Mouse (Mus musculus): ENCODE measurements around the gene Ramp3. TPM values are rescaled to one million over a fixed set of nuclear protein-coding genes. Genes with fewer than 3 reads are reported as not detected.

The Ramp3 gene
- polyA plus RNA-seq, 1 experiment from 2014 or later: 2.2 TPM

DNA sequence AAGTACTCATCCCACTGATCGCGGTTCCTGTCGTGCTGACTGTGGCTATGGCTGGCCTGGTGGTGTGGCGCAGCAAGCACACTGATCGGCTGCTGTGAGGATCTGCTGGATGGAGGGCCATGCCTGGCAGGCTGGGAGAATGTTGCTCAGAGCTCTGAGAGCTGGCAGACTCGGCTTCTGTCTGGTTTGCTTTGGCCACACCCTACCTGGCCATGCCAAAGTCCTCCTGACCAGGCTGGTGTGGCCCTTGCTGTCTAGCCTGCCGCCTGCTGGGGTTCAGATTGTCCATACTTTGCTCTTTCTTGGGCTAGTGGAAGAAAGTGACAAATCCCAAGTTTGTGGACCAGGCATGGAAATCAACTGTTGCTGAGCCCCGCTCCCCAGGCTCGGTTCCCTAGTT is 18.3 kb downstream of the Ramp3 start:
- Histone ChIP-seq H3K9me3 (replicated peaks) (no peaks in the 10 kb centered on the region), H3K4me2 (no peak overlapping the region), H3K9ac (no peak overlapping the region), H3K4me1 (no peaks in the 10 kb centered on the region), H3K27ac (no peak overlapping the region), H3K36me3 (ENCODE audit: poor library complexity, severe bottlenecking) (no peaks in the 10 kb centered on the region), H3K27me3 (no peaks in the 10 kb centered on the region), H3K4me3 (no peak overlapping the region)
- no peak for ATAC-seq
- 89% methylated on average over 9 of the region's 9 CpGs for WGBS

DNA sequence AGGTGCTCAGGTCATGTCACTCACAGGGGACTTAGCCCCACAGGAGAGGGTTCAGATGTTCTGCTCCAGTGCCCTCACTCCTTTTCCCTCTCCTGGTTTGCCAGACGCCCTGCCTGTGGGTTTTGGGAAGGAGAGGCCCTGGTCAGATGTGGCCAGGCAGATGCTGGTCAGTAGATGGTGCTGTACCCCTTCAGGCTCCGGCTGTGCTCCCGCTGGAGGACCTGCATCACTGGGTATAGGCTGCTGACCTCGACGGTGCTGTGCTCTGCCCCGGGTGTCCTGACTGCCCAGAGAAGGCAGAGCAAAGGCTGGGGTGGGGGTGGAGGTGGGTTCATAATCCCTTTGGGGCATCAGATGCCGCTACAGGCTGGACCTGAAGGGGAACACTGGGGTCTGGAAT is 19.2 kb downstream of the Ramp3 start:
- H3K9me3 ChIP-seq (replicated peaks): 0 out of 2 replicates have a peak, but pooled peaks cover 3% of the 10 kb centered on the region
- no peaks in the 10 kb centered on the region for H3K4me1 ChIP-seq
- no peak overlapping the region for H3K9ac ChIP-seq
- no peaks in the 10 kb centered on the region for H3K27me3 ChIP-seq
- 23% methylated on average over 7 of the region's 7 CpGs for WGBS
- no peaks in the 10 kb centered on the region for H3K36me3 ChIP-seq (ENCODE audit: poor library complexity, severe bottlenecking)
- 0 out of 2 replicates have a peak, but pooled peaks have one; percentile 55 for ATAC-seq
- H3K4me3 ChIP-seq: no peak overlapping the region
- no peak overlapping the region for H3K27ac ChIP-seq
- no peak overlapping the region for H3K4me2 ChIP-seq

- no peaks in the 10 kb centered on the region for H3K36me3 ChIP-seq (ENCODE audit: poor library complexity, severe bottlenecking)
- H3K4me3 ChIP-seq: no peak overlapping the region
- 0 out of 2 replicates have a peak, but pooled peaks cover 3% of the 10 kb centered on the region for H3K9me3 ChIP-seq (replicated peaks)
- ATAC-seq: no peak
- H3K4me2 ChIP-seq: no peak overlapping the region
- H3K9ac ChIP-seq: no peak overlapping the region
- no peaks in the 10 kb centered on the region for H3K4me1 ChIP-seq
- no peak overlapping the region for H3K27ac ChIP-seq
- WGBS: 70% methylated on average over 17 of the region's 17 CpGs
- H3K27me3 ChIP-seq: no peaks in the 10 kb centered on the region
Measured at GRCm38 (mm10) chr11:6679694-6680396, 21.5 kb downstream of the Ramp3 start.

DNA sequence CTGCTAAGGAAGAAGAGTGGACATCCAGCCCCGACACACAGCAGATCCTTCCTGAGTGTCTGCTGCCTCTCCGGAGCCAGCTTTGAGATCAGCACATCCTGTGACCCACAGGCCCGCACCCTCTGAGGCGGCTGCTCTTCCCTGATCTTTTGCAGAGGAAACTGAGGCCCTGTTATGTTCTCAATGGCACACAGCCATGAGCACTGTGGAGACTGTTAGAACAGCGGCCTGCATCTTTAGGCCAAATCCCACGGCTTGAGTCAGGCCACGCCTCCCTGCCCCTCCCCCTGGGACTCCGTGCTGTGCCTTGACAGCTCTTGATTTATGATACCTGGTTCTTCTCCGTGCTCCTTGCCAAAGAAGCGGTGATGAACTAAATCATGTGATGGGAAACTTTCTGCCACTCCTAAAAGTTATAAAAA is 22.1 kb downstream of the Ramp3 start:
- Histone ChIP-seq H3K9ac (no peak overlapping the region), H3K4me2 (no peak overlapping the region), H3K27ac (no peak overlapping the region), H3K4me3 (no peak overlapping the region), H3K9me3 (replicated peaks) (0 out of 2 replicates have a peak, but pooled peaks cover 3% of the 10 kb centered on the region), H3K27me3 (no peaks in the 10 kb centered on the region), H3K4me1 (no peaks in the 10 kb centered on the region), H3K36me3 (ENCODE audit: poor library complexity, severe bottlenecking) (no peaks in the 10 kb centered on the region)
- 40% methylated on average over 10 of the region's 10 CpGs for whole genome bisulfite sequencing
- ATAC-seq: 0 out of 2 replicates have a peak, but pooled peaks have one; percentile 16

DNA sequence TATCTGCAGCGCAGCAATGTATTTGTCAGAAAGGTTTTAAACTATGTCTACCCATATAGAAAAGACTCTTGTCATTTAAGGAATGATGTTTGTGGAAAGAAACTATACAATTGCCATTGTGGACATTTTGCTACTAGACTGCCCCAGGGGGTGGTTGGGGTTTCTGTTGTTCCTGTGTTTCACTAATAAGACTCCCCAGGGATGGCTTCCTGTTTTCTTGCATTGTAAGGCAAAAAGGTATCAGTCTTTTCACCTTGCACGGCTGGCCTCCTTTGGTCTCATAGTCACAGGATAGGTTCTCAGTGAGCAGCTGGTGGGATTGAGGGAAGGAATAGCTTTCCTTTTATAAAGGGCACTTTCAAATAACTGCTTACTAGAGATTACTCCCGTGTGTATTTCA is 26.4 kb downstream of the Ramp3 start:
- Histone ChIP-seq H3K27me3 (no peaks in the 10 kb centered on the region), H3K4me1 (no peaks in the 10 kb centered on the region), H3K9ac (no peak overlapping the region), H3K4me2 (no peak overlapping the region), H3K9me3 (replicated peaks) (0 out of 2 replicates have a peak, but pooled peaks cover 3% of the 10 kb centered on the region), H3K4me3 (no peak overlapping the region), H3K27ac (no peak overlapping the region), H3K36me3 (ENCODE audit: poor library complexity, severe bottlenecking) (no peaks in the 10 kb centered on the region)
- WGBS: 40% methylated on average over 3 of the region's 3 CpGs
- ATAC-seq: no peak

GRCm38 (mm10) chr11:6688888-6689287 is 30.6 kb downstream of the Ramp3 start:
- Histone ChIP-seq H3K27ac (no peak overlapping the region), H3K4me1 (no peaks in the 10 kb centered on the region), H3K4me3 (no peak overlapping the region), H3K9ac (no peak overlapping the region), H3K9me3 (replicated peaks) (no peaks in the 10 kb centered on the region), H3K4me2 (no peak overlapping the region), H3K27me3 (no peaks in the 10 kb centered on the region), H3K36me3 (ENCODE audit: poor library complexity, severe bottlenecking) (no peaks in the 10 kb centered on the region)
- WGBS: 70% methylated on average over 3 of the region's 3 CpGs
- no peak for ATAC-seq

DNA sequence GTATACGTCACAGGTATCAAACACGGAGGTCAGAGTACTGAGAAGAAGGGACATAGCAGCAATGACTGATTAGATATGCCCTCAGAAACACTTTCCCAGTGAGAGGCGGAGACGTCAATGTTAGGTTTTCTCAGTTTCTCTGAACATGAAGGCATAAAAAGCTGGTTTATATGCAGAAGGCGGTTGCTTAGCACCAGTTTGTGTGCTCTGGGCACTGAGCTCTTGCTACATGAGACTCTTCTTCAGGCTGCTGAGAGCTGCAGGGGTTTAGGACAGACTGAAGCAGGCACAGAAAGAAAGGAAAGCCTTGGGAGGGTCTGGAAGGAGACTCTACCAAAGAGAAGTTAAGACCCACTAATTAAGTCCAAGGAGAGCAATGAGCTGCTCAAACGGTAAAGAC is 34.0 kb downstream of the Ramp3 start:
- H3K4me2 ChIP-seq: no peak overlapping the region
- no peaks in the 10 kb centered on the region for H3K4me1 ChIP-seq
- no peaks in the 10 kb centered on the region for H3K27me3 ChIP-seq
- no peak overlapping the region for H3K27ac ChIP-seq
- no peak overlapping the region for H3K4me3 ChIP-seq
- H3K9me3 ChIP-seq (replicated peaks): no peaks in the 10 kb centered on the region
- 70% methylated on average over 6 of the region's 6 CpGs for WGBS
- no peaks in the 10 kb centered on the region for H3K36me3 ChIP-seq (ENCODE audit: poor library complexity, severe bottlenecking)
- ATAC-seq: no peak
- H3K9ac ChIP-seq: no peak overlapping the region

GRCm38 (mm10) chr11:6694114-6694513 is 35.8 kb downstream of the Ramp3 start:
- WGBS: 97% methylated on average over 10 of the region's 10 CpGs
- ATAC-seq: no peak
- Histone ChIP-seq H3K4me1 (no peaks in the 10 kb centered on the region), H3K36me3 (ENCODE audit: poor library complexity, severe bottlenecking) (no peaks in the 10 kb centered on the region), H3K9me3 (replicated peaks) (no peaks in the 10 kb centered on the region), H3K27me3 (no peaks in the 10 kb centered on the region), H3K9ac (no peak overlapping the region), H3K27ac (no peak overlapping the region), H3K4me3 (no peak overlapping the region), H3K4me2 (no peak overlapping the region)

DNA sequence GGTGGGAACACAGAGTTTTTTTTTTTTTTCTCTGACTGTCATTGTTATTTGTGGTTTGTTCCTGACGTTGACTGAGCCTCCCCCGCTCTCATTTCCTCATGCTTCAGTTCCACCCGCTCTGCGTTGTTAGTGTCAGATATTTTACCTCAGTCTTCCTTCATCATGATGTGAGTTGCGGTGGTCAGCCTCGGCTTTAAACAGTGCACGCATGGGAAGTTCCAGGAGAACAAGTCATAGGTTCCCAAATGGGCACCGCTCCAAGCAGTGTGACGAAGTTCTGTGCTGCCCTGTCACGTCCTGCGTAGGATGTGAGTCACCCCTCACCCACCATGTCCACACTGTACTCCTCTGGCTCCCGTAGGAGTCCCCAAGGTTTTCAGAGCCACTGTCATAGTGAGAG is 36.9 kb downstream of the Ramp3 start:
- H3K9me3 ChIP-seq (replicated peaks): no peaks in the 10 kb centered on the region
- WGBS: 82% methylated on average over 12 of the region's 12 CpGs
- 0 out of 2 replicates have a peak, but pooled peaks have one; percentile 45 for ATAC-seq

GRCm38 (mm10) chr11:6696551-6696950 is 38.2 kb downstream of the Ramp3 start:
- 73% methylated on average over 8 of the region's 8 CpGs for WGBS
- H3K36me3 ChIP-seq (ENCODE audit: poor library complexity, severe bottlenecking): no peaks in the 10 kb centered on the region
- no peaks in the 10 kb centered on the region for H3K27me3 ChIP-seq
- peaks cover 6% of the 10 kb centered on the region; the same call in 1 of the 2 replicates for H3K9me3 ChIP-seq (replicated peaks)
- H3K4me2 ChIP-seq: no peak overlapping the region
- no peak overlapping the region for H3K27ac ChIP-seq
- no peak overlapping the region for H3K4me3 ChIP-seq
- H3K4me1 ChIP-seq: no peaks in the 10 kb centered on the region
- ATAC-seq: no peak
- H3K9ac ChIP-seq: no peak overlapping the region

More for the DNA sequence above, 36.9 kb downstream of the Ramp3 start:
- H3K27me3 ChIP-seq: no peaks in the 10 kb centered on the region
- H3K36me3 ChIP-seq (ENCODE audit: poor library complexity, severe bottlenecking): no peaks in the 10 kb centered on the region
- H3K4me2 ChIP-seq: no peak overlapping the region
- no peaks in the 10 kb centered on the region for H3K4me1 ChIP-seq
- H3K4me3 ChIP-seq: no peak overlapping the region
- H3K27ac ChIP-seq: no peak overlapping the region
- no peak overlapping the region for H3K9ac ChIP-seq

DNA sequence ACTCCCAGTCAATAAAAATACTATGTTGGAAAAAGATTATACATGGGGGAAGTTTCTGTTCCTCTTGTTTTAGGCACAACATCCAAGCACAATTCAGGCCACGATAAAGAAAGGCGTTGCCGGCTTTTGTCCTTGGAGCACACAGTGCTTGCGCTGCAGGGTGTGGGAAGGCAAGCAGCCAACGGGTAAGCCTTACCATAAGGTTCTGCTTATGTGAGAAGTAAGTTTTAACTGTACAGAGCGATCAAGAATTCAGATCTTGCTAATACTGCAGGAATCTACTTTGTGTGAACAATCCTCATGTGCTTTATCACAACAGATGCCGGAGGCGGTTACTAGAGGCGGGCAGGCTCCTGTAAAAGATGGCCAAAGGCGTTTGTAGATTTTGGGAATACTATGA is 39.4 kb downstream of the Ramp3 start:
- ATAC-seq: no peak
- H3K9me3 ChIP-seq (replicated peaks): peaks cover 7% of the 10 kb centered on the region; the same call in 1 of the 2 replicates
- H3K4me1 ChIP-seq: no peaks in the 10 kb centered on the region
- no peak overlapping the region for H3K4me2 ChIP-seq
- H3K27ac ChIP-seq: no peak overlapping the region
- no peak overlapping the region for H3K4me3 ChIP-seq
- no peak overlapping the region for H3K9ac ChIP-seq
- no peaks in the 10 kb centered on the region for H3K36me3 ChIP-seq (ENCODE audit: poor library complexity, severe bottlenecking)
- 80% methylated on average over 10 of the region's 10 CpGs for WGBS
- H3K27me3 ChIP-seq: no peaks in the 10 kb centered on the region

DNA sequence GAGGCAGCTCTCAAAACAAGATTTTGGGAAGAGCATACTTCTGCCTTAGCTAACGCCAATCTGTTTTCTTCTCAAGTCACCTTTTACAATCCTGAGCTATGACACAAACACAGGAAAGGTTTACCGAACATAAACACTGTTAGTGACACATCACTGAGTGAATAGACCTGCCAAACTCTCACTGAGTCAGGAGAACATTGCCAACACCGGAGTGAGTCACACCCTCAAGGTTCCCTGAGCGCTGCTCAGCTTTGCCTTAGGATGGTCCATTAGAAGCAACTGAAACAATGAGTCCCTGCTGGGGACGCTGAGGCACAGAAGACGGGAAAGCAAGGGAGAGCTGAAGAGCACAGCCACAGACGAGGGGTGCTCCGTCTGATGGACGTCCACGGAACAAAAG is 40.0 kb downstream of the Ramp3 start:
- H3K4me1 ChIP-seq: no peaks in the 10 kb centered on the region
- H3K36me3 ChIP-seq (ENCODE audit: poor library complexity, severe bottlenecking): no peaks in the 10 kb centered on the region
- 63% methylated on average over 10 of the region's 10 CpGs for WGBS
- no peak overlapping the region for H3K27ac ChIP-seq
- no peaks in the 10 kb centered on the region for H3K27me3 ChIP-seq
- H3K9me3 ChIP-seq (replicated peaks): peaks cover 7% of the 10 kb centered on the region; the same call in 1 of the 2 replicates
- H3K4me2 ChIP-seq: no peak overlapping the region
- ATAC-seq: no peak
- no peak overlapping the region for H3K4me3 ChIP-seq
- H3K9ac ChIP-seq: no peak overlapping the region

- 79% methylated on average over 3 of the region's 3 CpGs for WGBS
- no peak overlapping the region for H3K9ac ChIP-seq
- no peak overlapping the region for H3K4me2 ChIP-seq
- ATAC-seq: no peak
- no peak overlapping the region for H3K27ac ChIP-seq
- no peaks in the 10 kb centered on the region for H3K4me1 ChIP-seq
- H3K9me3 ChIP-seq (replicated peaks): peaks cover 7% of the 10 kb centered on the region; the same call in 1 of the 2 replicates
- H3K36me3 ChIP-seq (ENCODE audit: poor library complexity, severe bottlenecking): no peaks in the 10 kb centered on the region
- no peaks in the 10 kb centered on the region for H3K27me3 ChIP-seq
- H3K4me3 ChIP-seq: no peak overlapping the region
Measured at GRCm38 (mm10) chr11:6702258-6702657, 43.9 kb downstream of the Ramp3 start.
